Mouse (Mus musculus) A20 (cell line): Measurements from ENCODE around the gene Mrpl20.
"Not testable (repeated sequence)": the region's sequence is repeated elsewhere in the genome, so short reads cannot be mapped to it uniquely, and the experiment has no call there.

Source experiments
- DNase-seq: peaks from one replicate; pipeline ENCODE4 v3.0.0-alpha.2; 2011; ENCODE audit warnings: low read depth, low spot score

The Mrpl20 gene

DNA sequence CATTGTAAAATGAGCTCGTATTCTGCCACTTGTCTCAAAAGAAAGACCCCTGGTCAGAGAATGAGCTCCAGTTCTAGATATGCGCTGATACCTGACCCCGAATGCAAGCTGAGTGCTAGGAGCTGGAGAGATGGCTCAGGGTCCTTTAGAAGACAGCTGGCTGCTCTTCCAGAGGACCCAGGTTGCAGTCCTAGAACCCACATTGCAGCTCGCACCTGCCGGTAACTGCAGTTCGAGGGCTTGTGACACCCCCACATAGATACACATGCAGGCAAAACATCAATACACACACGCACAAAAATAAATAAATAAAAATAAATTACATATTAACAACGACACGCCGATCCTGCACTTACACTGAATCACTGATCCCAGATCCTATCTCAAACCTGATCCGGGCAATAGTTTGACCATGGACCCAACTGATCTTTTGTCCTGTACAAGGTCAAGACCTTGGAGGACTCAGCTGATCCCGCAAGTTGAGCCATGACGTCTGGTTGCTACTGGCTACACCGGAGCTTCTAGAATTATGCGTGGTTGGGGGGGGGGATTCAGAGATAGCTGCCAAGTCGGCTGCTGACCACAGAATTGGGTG is 19.1 kb upstream of the Mrpl20 start:
- no peak for DNase-seq

DNA sequence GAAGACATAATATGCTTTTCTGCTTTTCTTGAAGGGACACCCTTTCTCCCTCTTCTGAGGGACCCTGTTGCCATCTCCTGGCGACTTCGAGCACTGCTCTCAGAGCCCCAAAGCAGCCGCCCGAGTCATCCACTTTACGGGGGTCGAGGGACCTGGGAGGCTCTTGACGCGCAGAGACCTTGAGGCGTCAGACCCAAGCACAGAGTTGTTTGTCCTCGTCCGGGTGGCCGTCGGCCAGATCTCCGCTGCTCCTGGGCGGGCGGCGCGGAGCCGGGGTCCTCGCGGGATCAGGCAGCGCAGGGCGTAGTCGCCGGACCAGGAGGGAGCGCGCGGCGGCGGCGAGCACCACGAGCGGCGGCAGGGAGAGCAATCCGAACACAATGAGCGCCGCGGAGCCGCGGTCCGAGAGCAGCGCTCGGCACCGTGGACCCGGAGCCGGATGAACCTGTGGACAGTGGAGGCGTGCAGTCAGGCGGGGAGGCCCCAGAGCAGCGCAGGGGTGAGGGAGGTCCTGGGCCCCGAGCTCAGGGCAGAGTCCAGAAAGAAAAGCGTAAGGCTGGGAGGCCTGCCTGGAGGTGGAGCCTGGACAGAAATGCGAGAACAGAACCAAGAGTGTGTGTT is 18.5 kb upstream of the Mrpl20 start:
- peak; percentile 79 for DNase-seq

DNA sequence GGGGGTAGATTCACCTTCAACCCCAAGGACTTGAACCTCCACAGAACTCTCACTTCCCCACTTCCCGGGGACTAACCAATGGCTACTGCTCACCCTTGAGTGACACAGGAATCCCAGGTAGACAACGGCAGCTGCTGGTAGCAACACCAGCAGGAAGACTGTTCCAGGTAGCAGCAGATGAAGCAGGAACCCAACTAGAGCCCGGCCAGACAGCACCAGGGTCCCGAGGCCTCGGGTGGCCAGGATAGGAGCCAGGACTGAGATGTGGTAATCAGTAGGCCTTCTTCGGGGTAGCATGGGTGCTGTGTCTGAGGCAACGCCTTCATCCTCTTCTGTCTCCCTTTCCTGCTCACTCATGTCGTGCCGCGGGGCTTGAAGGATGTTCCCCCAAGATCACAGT is 17.4 kb upstream of the Mrpl20 start:
- DNase-seq, result no peak

DNA sequence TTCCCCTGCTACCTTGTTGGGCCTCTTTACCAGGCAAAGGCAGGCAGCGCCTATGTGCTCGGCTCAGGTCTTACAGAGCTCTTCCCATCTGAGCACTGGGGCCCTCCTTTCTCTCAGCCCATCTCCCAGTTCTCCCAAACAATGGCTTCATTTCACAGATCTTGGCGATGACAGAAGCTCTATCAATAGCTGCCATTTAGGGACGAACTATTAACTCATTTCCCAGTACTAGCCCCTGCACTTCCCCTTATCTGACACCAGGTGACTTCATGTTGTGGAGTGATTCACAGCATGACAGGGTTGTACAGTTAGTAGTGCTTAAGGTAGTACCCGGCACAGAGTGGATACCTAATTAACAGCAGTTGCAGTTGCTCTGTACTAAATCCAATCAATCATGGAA is 16.9 kb upstream of the Mrpl20 start, which contains the start of gene Tmem88b:
Tmem88b (minus strand) TSS at position 56 of the 400 bp plus-strand sequence.
- DNase-seq, result peak; percentile 37

DNA sequence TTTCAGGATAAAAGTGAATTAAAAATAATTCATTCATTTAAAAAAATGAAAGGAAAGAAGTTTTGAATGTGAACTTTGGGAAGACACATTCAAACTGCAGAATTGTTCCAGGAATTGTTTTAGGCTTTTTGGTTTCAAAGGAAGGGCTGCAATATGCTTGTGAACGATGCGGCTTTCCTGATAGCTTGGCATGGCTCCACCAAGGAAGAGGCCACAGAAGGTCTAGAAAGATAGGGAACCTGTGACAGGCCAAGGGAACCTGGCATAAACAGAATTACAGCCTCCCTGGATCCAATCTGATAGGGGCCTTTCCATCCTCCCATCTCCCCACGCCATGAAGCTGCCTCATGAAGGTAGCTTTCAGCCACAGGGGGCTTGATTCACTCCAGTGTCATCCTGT is 14.4 kb upstream of the Mrpl20 start:
- DNase-seq, result no peak

DNA sequence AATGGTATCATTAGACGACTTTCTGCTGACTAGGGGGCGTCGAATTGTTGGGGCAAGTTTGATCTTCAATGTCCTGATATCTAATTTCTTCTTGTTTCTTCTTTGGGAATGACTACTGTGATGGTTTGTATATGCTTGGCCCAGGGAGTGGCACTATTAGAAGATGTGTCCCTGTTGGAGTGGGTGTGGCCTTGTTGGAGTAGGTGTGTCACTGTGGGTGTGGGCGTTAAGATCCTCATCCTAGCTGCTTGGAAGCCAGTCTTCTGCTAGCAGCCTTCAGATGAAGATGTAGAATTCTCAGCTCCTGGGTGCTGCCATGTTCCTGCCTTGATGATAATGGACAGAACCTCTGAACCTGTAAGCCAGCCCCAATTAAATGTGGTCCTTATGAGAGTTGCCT is 13.8 kb upstream of the Mrpl20 start:
- DNase-seq, result not testable (repeated sequence)

DNA sequence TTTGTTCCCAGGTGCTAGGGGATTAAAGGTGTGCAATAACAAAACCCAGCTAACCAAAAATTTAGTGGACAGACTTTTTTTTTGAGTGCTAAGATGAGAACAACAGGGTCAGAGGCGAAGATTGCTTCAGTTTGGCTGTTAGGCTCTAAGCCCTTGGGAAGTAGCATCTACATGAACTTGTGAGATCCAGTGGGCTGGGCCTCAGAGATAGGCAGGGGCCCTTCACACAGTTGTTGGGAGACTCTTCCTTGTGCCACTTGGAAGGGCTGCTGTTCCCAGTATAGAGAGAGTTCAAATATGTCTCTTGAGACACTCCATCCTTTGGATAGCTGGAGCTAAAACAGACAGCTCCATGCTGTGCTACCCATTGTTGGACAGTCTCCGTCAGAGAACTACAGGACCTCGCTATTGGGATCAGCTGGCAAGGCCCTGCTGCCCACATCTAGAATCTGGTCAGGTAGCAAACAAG is 12.6 kb upstream of the Mrpl20 start, which contains the start of gene Ankrd65:
Ankrd65 (plus strand) TSS at position 419 of the 469 bp plus-strand sequence.
- DNase-seq, result no peak

DNA sequence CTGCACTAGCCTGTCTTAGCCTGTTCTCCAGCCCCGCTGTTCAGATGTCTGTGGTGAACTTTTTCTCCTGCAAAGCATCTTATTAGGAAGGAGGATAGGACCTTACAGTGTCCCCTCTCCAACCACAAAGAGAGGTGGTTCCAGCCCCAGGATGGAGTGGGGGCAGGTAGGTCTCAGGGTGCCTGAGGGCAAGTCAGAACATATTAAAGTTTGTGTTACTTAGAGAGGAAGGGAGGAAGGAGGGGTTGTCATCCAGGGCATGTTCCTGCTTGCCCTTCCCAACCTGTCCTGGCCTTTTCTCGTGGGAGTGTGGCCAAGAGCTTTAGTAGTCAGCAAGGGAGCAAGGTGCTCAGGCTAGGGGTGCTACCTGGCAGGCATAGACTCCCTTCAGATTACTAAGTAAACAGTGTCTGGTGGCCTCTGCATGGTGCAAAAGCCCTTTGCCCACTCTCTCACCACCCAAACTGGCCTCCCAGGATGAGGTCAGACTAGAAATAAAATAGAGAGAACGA is 12.0 kb upstream of the Mrpl20 start:
- no peak for DNase-seq

DNA sequence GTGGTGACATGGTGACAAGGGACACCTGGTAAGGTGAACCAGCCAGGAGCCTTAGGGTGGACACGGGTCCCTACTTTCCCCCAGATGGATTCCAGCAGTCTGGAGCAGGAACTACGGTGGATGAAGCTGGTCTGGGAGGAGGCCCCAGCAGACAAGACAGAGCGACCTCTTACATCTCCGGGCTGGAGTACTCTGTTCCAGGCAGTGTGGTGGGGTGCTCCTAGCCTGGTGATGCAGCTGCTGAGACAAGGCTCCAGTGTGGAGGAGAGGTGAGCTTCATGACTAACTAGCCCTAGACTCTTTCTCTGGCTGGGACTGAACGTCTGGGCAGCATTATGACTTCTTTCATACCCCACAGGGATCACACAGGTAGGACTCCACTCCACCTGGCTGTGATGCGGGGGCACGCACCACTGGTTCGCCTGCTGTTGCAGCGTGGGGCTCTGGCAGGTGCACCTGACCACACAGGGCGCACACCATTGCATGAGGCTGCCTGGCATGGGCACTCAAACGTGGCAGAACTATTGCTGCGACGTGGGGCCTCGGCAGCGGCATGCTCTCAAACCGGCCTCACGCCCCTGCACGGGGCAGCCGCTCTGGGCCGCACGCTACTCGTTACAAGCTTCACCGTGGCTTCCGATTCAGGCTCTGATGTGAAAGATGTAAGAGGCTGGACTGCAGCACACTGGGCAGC is 11.3 kb upstream of the Mrpl20 start:
- peak; percentile 44 for DNase-seq

DNA sequence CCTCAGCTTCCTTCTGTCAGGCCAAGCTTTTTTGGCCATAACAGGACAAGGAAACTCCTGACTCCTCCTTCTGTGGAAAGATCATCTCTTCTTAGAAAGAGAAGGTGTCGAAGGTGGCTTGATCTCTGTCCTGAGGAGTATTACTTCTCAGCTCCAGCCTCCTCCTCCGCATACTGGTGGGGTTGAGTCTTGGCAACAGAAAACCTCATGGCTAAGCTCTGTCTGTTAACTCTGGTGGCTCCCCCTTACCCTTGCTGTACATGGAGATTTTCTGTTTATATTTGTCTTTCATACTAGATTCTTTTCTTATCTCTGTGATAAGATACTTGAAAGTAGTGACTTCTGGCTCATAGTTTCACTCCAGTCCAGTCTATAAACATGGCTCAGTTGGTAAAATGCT is 8.9 kb upstream of the Mrpl20 start:
- no peak for DNase-seq

DNA sequence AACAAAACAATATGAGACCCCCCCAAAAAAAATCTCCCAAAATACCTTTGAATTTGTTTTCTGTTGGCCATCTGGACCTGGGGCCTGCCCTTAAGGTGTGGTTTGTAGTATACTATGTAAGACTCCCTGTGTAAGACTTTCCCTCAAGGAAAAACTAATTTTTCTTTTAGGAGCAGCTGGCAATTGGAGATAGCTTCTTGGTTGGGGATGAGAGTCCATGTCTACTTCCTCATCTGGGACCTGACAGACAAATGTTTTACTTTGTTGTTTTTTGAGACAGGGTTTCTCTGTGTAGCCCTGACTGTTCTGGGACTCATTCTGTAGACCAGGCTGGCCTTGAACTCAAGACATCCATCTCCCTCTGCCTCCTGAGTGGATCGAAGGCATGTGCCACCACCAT is 603 bp upstream of the Mrpl20 start:
- peak; percentile 34 for DNase-seq

DNA sequence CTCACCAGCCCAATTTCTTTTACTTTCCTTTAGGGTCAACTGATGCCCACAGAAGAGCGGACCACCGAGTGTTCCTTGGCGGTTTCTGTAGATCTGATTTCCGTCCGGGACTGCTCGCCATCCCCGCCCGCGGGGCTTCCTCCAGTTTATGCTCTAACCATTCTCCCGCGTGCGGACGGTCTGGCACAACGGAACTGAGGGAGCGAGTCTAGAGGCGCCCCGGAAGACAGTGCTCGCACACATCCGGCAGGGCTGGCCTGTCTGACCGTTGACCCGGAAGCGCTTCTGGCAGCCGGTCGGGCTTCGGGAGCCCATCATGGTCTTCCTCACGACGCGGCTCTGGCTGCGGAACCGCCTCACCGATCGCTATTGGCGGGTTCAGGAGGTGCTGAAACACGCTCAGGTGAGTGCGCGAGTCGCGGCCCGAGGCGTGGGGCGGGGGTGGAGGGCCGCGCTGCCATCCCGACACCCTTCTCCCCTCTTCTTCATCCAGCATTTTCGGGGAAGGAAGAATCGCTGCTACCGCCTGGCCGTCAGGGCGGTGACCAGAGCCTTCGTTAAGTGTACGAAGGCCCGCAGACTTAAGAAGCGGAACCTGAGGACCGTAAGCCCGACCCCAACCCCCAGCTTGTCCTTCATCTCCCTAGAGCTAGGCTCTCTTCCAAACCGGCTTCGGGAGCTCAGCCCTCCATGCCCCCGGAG is 813 bp downstream of the Mrpl20 start:
- DNase-seq, result peak; percentile 96

DNA sequence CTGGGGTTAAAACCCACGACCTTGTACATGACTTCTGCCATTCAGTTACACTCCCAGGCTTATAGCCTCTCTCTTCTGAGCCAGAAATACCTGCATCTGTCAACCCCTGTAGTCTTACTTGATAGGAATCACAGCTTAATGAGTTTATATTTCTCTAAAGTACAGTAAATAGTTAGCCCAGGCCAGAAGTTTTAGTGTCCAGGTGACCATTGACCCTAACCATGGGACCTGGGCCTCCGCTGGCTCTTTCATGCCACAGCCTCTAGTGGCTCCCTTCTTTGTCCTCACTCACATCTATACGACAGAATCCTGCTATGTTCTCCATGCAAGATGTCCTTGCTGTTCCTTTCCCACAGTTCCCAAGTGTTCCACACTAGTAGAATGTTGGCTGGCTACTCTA is 5.2 kb downstream of the Mrpl20 start:
- no peak for DNase-seq

DNA sequence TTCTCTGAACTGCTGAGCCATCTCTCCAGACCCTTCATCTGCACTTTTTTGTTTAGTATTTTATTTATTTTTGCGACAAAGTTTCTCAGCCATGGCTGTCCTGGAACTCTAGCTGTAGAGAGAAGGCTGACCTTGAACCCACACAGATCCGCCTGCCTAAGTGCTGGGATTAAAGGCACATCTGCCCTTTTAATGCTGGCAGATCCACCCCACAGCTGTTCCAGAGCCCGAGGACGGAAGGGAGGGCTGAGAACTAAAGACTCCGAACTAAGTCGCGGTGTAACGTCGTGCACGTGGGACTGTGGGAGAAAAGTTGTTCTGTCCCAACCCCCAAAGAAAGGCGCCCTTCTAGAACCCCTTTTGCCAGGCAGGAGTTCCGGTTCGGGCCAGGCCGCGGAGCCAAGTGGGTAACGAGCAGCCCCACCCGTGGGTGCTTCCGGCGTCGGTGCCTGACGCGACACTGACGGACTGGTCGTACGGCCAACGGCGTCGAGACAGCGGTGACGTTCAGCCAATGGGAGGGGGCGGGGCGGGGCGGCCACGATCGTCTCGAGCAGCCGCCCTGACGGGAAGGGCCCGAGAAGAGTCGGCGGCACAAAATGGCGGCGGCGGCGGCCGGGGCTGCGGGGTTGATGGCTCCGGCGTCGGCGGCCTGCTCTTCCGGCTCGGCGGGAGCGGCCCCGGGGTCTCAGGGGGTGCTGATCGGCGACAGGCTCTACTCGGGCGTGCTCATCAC is 9.4 kb downstream of the Mrpl20 start, which contains the start of gene Ccnl2:
Ccnl2 (plus strand) TSS at position 561 of the 736 bp plus-strand sequence.
- DNase-seq, result peak; percentile 100

DNA sequence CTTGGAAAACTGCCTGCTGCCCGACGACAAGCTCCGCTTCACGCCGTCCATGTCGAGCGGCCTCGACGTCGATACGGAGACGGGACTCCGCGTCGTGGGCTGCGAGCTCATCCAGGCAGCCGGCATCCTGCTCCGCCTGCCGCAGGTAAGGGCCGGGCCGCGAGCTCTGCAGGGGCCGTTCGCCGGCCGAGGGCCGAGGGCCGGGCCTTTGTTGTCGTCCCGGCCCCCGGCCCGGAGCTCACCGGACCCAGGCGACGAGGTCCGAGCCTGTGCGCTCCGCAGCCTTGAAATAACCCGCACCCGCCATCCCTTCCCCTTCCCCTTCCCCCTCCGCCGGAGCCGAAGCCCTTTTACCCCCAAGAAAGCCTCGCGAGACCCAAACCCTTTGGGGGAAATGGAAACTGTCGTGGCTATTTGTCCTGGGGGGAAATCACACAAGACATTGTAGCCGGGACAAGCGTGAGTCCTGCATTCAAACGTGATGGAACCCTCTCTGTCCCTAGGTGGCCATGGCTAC is 10.0 kb downstream of the Mrpl20 start:
- DNase-seq, result peak; percentile 51

DNA sequence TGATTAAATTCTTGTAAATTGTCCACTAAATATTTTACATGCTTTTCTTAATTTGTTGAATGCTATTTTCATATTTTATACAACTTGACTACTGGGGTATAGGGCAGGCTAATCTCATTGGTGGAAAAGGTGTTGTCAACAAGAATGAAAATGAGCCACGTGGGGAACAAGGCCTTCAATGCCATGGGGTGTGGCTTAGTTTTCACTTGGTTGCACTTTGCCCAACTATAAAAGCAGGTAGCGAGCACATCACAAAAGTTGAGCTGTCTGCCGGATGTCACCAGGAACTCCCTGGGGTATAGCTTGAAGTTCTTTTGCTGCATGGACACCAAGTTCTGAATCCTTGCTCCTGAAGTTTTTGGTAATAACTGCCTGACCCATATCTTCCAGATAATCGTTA is 14.9 kb downstream of the Mrpl20 start:
- no peak for DNase-seq

DNA sequence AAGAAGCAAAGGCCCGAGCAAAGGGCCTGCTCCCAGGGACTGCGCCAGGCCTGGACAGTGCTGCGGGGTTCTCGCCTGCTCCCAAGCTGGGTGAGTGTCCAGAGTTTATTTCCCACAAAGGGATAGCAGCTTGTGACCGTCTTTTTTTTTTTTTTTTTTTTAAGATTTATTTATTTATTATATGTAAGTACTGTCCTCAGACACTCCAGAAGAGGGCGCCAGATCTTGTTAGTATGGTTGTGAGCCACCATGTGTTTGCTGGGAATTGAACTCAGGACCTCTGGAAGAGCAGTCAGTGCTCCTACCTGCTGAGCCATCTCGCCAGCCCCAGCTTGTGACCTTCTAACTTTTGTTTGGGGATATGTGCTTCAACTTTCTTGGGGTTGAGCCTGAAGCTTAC is 18.3 kb downstream of the Mrpl20 start:
- peak; percentile 53 for DNase-seq

DNA sequence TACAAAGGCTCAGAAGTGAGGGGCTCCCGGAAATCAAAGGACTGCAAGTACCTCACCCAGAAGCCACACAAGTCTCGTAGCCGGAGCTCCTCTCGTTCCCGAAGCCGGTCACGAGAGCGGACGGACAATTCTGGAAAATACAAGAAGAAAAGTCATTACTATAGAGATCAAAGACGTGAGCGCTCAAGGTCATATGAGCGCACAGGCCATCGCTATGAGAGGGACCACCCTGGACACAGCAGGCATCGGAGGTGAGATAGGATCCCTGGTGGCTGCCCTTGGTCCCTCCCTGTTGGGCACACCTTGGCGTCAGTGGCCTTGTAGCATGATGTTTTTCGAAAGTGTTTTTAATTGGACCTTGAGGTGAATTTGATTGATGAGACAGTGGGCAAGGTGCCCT is 20.8 kb downstream of the Mrpl20 start:
- DNase-seq, result no peak

DNA sequence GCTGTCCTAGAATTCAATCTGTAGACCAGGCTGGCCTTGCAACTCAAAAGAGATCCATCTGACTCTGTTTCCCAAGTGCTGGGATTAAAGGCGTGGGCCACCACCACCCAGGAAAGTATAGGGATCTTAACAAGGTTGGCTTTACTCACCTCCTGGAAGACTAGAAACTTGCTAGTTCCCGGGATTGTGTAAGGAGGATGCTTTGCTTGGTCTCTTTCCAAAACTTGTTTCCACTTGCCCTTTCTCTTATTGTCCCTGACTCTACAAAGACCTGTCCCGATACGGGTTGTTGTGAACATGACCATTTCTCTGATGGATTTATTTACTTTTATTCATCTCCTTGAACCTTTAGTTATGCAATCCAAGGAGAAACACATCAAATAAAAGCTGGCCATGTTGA is 27.2 kb downstream of the Mrpl20 start:
- DNase-seq, result no peak

DNA sequence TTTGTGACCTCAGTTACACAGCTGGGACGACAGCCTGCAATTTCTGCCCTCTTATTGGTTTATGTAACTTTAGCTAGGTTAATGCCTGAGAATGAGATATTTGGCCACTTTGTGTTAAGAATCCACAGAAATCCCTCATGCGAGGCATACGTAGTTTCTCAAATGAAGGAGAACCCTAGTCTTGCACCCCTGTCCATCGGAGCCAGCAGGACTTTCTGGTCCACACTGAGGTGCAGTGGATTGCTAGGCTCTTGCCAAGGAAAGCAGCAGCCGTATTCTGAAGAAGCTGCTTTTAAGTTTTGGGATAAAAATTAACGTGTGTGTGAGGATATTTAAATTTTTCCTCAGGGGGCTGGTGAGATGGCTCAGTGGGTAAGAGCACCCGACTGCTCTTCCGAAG is 27.9 kb downstream of the Mrpl20 start:
- DNase-seq, result peak; percentile 74

DNA sequence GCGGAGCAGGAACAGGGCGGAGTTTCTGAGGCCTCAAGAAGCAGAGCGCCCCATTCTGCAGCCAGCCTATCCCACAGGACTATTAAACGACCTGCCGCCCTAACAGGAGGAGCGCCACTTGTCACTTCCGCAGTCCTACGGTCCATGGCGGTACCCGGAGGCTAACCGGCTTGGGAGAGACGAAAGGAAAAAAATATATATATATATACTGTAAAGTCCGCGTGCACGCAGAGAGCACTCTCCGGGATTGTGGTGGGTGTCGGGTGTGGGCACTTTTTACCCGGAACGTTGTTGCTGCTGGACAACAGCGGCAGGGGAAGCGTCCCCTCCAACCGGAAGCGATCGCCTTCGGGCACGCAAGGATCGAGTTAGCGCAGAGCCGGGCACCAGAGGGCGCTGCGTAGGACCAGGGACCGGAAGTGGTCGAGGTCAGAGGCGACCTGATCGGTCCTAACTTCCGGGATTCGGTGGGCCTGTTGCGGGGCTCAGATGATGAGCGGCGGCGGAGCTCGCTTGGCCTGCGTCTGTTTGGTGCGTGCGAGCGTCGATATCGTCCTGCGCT is 28.6 kb downstream of the Mrpl20 start, which contains the start of gene Aurkaip1:
Aurkaip1 (plus strand) TSS at position 68 of the 562 bp plus-strand sequence.
- DNase-seq, result peak; percentile 99
